Comparison of ENCODE assay signal across 8 mouse cellular contexts in the genomic region with DNA sequence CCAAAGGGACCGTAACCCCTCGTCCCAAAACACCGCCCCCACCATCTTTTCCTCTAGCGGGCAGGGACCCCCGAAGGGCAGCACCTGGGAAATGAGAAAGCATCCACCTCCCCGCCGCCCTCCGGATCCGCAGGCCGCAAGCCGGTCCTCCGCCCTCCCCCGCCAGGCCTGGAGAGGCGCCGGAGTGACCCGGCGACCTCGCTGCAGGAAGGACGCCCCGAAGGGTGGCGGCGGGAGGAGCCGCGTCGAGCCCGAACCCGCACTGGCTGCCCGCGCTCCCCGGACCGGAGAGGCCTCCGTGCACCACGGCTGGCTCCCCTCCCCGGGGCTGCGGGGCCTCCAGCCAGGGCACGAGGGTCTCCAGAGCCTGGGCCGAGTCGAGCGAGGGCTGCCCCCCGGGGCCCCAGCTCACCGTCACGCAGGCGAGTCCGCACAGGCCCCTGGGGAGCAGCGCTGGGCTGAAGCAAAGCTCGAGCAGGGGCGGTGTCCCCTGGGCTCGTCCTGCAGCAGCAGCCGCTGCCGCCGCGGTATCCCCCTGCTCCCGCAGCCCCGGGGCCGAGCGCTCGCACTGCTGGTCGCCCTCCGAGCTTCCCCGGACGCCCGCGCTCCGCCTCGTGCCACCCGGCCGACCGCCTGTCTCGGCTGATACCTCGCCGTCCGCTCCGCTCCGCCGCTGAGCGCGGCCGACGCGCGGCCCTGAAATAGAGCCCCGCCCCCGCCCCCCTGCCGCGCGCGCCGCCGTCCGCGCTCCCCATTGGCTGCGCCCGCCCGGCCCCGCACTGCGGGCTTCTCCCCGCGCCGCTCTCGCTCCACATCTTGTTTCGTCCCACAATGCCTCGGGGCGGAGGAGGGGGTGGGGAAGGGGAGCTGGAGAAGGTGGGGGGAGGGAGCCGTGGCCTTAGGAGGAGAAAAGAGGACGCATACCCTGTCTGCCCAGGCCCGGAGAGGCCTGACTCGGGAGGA. TPM values are rescaled to one million over a fixed set of nuclear protein-coding genes. Genes with fewer than 3 reads are reported as not detected.
A peak's percentile ranks its signal among the peaks of the same experiment; 100 is the strongest.
DNase-seq lines count a peak whose midpoint lies in the region; ATAC-seq and TF ChIP-seq lines count a peak whose summit lies in the region.

A gene (minus strand): TSS at position 703 of the 963 bp plus-strand sequence.

- H3K36me3 ChIP-seq in embryonic facial prominence, embryonic 15.5 days: peaks cover 17% of the 10 kb centered on the region
- H3K36me3 ChIP-seq in limb, embryonic 14.5 days (ENCODE audit: control insufficient read depth, insufficient read depth, low read length): peaks cover 19% of the 10 kb centered on the region
- H3K36me3 ChIP-seq in midbrain, embryonic 16.5 days (ENCODE audit: control insufficient read depth, insufficient read depth, low read length): peaks cover 5% of the 10 kb centered on the region; the same call in 1 of the 2 replicates

- H3K4me3 ChIP-seq in bone marrow macrophage, adult 2 months (ENCODE audit: insufficient read depth, low read length): peak within 1 kb of the TSS; percentile 87
- H3K4me3 ChIP-seq in embryonic facial prominence, embryonic 15.5 days (replicated peaks): peak within 1 kb of the TSS; percentile 98
- H3K4me3 ChIP-seq in limb, embryonic 14.5 days (replicated peaks; ENCODE audit: low read length): peak within 1 kb of the TSS; percentile 99
- peak within 1 kb of the TSS; percentile 95 for H3K4me3 ChIP-seq in midbrain, embryonic 16.5 days (ENCODE audit: low read depth, low read length)

- H3K27ac ChIP-seq in bone marrow macrophage, adult 2 months (ENCODE audit: insufficient read depth, low read depth, low read length): peak within 1 kb of the TSS; percentile 78
- H3K27ac ChIP-seq in embryonic facial prominence, embryonic 15.5 days (replicated peaks): peak within 1 kb of the TSS; percentile 90
- peak within 1 kb of the TSS; percentile 86 for H3K27ac ChIP-seq in limb, embryonic 14.5 days (replicated peaks; ENCODE audit: low read depth, low read length)
- H3K27ac ChIP-seq in midbrain, embryonic 16.5 days (ENCODE audit: low read length): peak within 1 kb of the TSS; percentile 96

- TF ChIP-seq CTCF in bone marrow macrophage, adult 2 months (IDR thresholded peaks at IDR 0.05; ENCODE audit: low read depth, low read length): no peak

- under 1% methylated on average over 105 of the region's 107 CpGs for WGBS in embryonic facial prominence, embryonic 15.5 days
- WGBS in limb, embryonic 14.5 days: 3% methylated on average over 82 of the region's 107 CpGs
- under 1% methylated on average over 86 of the region's 107 CpGs for WGBS in midbrain, embryonic 16.5 days

- peaks cover 17% of the 10 kb centered on the region for H3K4me1 ChIP-seq in bone marrow macrophage, adult 2 months (ENCODE audit: control insufficient read depth, insufficient read depth, low read length)
- H3K4me1 ChIP-seq in embryonic facial prominence, embryonic 15.5 days: peaks cover 30% of the 10 kb centered on the region
- peaks cover 22% of the 10 kb centered on the region for H3K4me1 ChIP-seq in limb, embryonic 14.5 days (ENCODE audit: control insufficient read depth, insufficient read depth, low read length)
- H3K4me1 ChIP-seq in midbrain, embryonic 16.5 days (ENCODE audit: control insufficient read depth, insufficient read depth, low read length): peaks cover 29% of the 10 kb centered on the region

- peak; percentile 96 for ATAC-seq in embryonic facial prominence, embryonic 15.5 days (ENCODE audit: insufficient number of reproducible peaks, low FRiP score, low TSS enrichment, low read depth)
- ATAC-seq in limb, embryonic 14.5 days (ENCODE audit: low FRiP score, low read depth): peak; percentile 98
- ATAC-seq in midbrain, embryonic 16.5 days: peak; percentile 94

- H3K27me3 ChIP-seq in embryonic facial prominence, embryonic 15.5 days: no peaks in the 10 kb centered on the region
- no peaks in the 10 kb centered on the region for H3K27me3 ChIP-seq in limb, embryonic 14.5 days (ENCODE audit: control insufficient read depth, insufficient read depth, low read length)
- H3K27me3 ChIP-seq in midbrain, embryonic 16.5 days (ENCODE audit: control insufficient read depth, insufficient read depth, low read depth, low read length): no peaks in the 10 kb centered on the region

- TF ChIP-seq POLR2A in bone marrow macrophage, adult 2 months (IDR thresholded peaks at IDR 0.05; ENCODE audit: borderline replicate concordance, low read depth, low read length): peak; percentile 39; the same call in 1 of the 2 replicates
- peak; percentile 91; the same call in 1 of the 2 replicates for TF ChIP-seq POLR2A in limb, embryonic 14.5 days (IDR thresholded peaks at IDR 0.05; ENCODE audit: borderline replicate concordance, extremely low read depth, insufficient read depth, insufficient read length)

- peak; percentile 61 for DNase-seq in B cell, adult 2 months
- peak; percentile 79 for DNase-seq in heart, adult 8-10 months (ENCODE audit: low spot score)
- DNase-seq in kidney, adult 8-10 months: peak; percentile 84
- DNase-seq in limb, embryonic 14.5 days (ENCODE audit: low spot score): peak; percentile 92
- peak; percentile 72 to 80 for DNase-seq in spleen, postnatal 10 days (ENCODE audit: low spot score in 2 of 2)

- H3K9me3 ChIP-seq in embryonic facial prominence, embryonic 15.5 days (replicated peaks): no peaks in the 10 kb centered on the region
- no peaks in the 10 kb centered on the region for H3K9me3 ChIP-seq in limb, embryonic 14.5 days (ENCODE audit: control insufficient read depth, low read length)
- no peaks in the 10 kb centered on the region for H3K9me3 ChIP-seq in midbrain, embryonic 16.5 days (replicated peaks; ENCODE audit: control insufficient read depth, low read length, poor library complexity, severe bottlenecking)

- H3K4me2 ChIP-seq in embryonic facial prominence, embryonic 15.5 days (replicated peaks): peak within 1 kb of the TSS; percentile 73
- H3K4me2 ChIP-seq in limb, embryonic 14.5 days (replicated peaks; ENCODE audit: low read depth, low read length, severe bottlenecking): peak within 1 kb of the TSS; percentile 88
- H3K4me2 ChIP-seq in midbrain, embryonic 16.5 days (ENCODE audit: low read length): peak within 1 kb of the TSS; percentile 82

- H3K9ac ChIP-seq in embryonic facial prominence, embryonic 15.5 days: peak within 1 kb of the TSS; percentile 90
- H3K9ac ChIP-seq in limb, embryonic 14.5 days (ENCODE audit: low read depth, low read length, severe bottlenecking): peak within 1 kb of the TSS; percentile 92
- peak within 1 kb of the TSS; percentile 99 for H3K9ac ChIP-seq in midbrain, embryonic 16.5 days (ENCODE audit: low read depth, low read length)

RNA-seq across cellular contexts. Expression of the gene that starts here (rescaled TPM):
- 62.6 and 64.9 TPM in 2 replicates for polyA plus RNA-seq in bone marrow macrophage, adult 2 months (2012; ENCODE audit: insufficient read depth, insufficient read length, missing spikeins)
- 19.5 and 22.4 TPM in 2 replicates for polyA plus RNA-seq in embryonic facial prominence, embryonic 15.5 days (2015; fragmentation: Nextera tagmentation; extraction: Ambion mirVana)
- 100 to 1,000 TPM; 414 to 471 (median 442) TPM for total RNA-seq in heart, adult 8-10 months (2022)
- 71.7 and 84.3 TPM in 2 replicates for polyA plus RNA-seq in limb, embryonic 14.5 days (2012; rRNA removed)
- polyA plus RNA-seq in limb, embryonic 14.5 days (2014; fragmentation: Nextera tagmentation; extraction: Ambion mirVana): 12.8 and 13.7 TPM in 2 replicates
- 57.3 and 58.8 TPM in 2 replicates for polyA plus RNA-seq in midbrain, embryonic 16.5 days (2015; fragmentation: Nextera tagmentation; extraction: Ambion mirVana)

Comparison
In these comparisons a context has a peak if more than half of its experiments do, and no peak if none do; other contexts are left out.
1. Peak in every context shown above with its lines: DNase-seq, ATAC-seq, H3K4me3 ChIP-seq and H3K27ac ChIP-seq.